Mouse (Mus musculus) B cell, adult 62 days (primary cell): ENCODE results near the gene Cav2. TPM values are rescaled to one million over a fixed set of nuclear protein-coding genes. Genes with fewer than 3 reads are reported as not detected.

Experiments used
- total RNA-seq: library from RNA; stranded (reverse); gene quantifications from 4 replicates; pipeline ENCODE4 v1.2.4, GENCODE M21; 2023

The Cav2 gene
- total RNA-seq: 0.81 to 1.8 TPM (median 1.2 TPM) in 4 replicates

DNA sequence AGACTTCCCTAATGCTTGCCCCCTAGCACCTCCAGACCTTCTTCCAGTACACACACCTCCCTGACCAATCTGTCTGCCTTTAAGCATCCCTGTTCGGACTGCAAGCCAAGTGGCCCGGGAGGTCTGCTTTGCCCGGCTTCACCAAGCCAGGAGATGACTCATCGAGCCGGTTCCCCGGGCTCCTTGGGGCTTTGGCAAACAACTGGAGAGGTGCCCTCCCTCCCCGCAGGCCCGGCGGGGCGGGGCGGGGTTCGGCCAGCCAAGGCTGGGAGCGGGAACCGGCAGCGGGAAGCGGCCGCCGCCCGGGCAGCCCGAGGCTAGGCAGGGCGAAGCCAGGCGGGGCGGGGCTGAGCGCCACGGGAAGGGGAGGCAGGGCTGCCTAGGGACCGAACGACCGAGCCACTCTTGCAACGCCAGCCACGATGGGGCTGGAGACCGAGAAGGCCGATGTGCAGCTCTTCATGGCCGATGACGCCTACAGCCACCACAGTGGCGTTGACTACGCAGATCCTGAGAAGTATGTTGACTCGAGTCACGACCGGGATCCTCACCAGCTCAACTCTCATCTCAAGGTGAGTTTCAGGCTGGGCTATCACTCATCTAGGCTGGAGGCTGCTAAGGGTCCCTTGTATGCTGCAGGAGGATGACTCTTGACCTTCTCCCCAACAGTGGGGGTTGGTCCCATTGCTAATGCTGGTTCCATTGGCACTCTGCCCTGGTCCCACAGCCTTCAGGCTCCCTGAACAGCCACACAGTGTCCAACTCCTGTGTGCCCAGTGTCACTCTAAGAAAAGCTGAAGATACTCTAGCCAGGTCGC is at the start of gene Cav2:
Gene Cav2, plus strand, starts transcription at position 247 of the 818 bp plus-strand sequence.

GRCm38 (mm10) chr6:17305954-17306601 is 25.1 kb downstream of the Cav2 start, which contains the start of gene Cav1:
Cav1 (plus strand) TSS chr6:17306335.

Other genes with a start within 250 kb of the Cav2 start
- gene Tes, start 216.0 kb upstream of the Cav2 start, total RNA-seq: 54.2 to 67.3 TPM (median 60.8 TPM) in 4 replicates
- 0.23 TPM in 1 of 4 replicates, not detected in the others for gene Cav1, start 25.1 kb downstream of the Cav2 start, total RNA-seq
- 0.09 to 0.21 TPM (median 0.15 TPM) in 3 of 4 replicates, not detected in the other for gene Met, start 182.6 kb downstream of the Cav2 start, total RNA-seq